Mouse (Mus musculus) kidney, embryonic 16.5 days (tissue): ENCODE results near the gene Scarb1. TPM values are rescaled to one million over a fixed set of nuclear protein-coding genes. Genes with fewer than 3 reads are reported as not detected.

Experiments
- ATAC-seq: fragments of 200-750 bp; cut with Nextera tagmentation; 2 replicates; pipeline ENCODE4 v1.8.0; 2017; ENCODE audit warnings: moderate TSS enrichment; ENCODE audit not compliant: low FRiP score, low TSS enrichment
- H3K27ac ChIP-seq: fragments of 300-500 bp; sonication (generic); 2 replicates; pipeline ENCODE4 v1.5.1; 2014; ENCODE audit warnings: low read length
- H3K27me3 ChIP-seq: fragments of 300-500 bp; sonication (generic); 2 replicates; pipeline ENCODE4 v1.6.1; 2014; ENCODE audit warnings: low read length, control low read depth, mixed read lengths; ENCODE audit not compliant: insufficient read depth
- H3K36me3 ChIP-seq: fragments of 300-500 bp; sonication (generic); 2 replicates; pipeline ENCODE4 v1.6.1; 2014; ENCODE audit warnings: low read length, control low read depth, mixed read lengths; ENCODE audit not compliant: insufficient read depth
- H3K4me1 ChIP-seq: fragments of 300-500 bp; sonication (generic); 2 replicates; pipeline ENCODE4 v1.6.1; 2014; ENCODE audit warnings: low read length, control low read depth, mixed read lengths; ENCODE audit not compliant: insufficient read depth
- H3K4me2 ChIP-seq: fragments of 300-500 bp; sonication (generic); replicated peaks from 2 replicates; pipeline ENCODE4 v1.6.1; 2014; ENCODE audit warnings: low read depth, low read length
- H3K4me3 ChIP-seq: fragments of 300-500 bp; sonication (generic); 2 replicates; pipeline ENCODE4 v1.5.1; 2014; ENCODE audit warnings: mild to moderate bottlenecking, low read length
- H3K9ac ChIP-seq: fragments of 300-500 bp; sonication (generic); replicated peaks from 2 replicates; pipeline ENCODE4 v1.6.1; 2014; ENCODE audit warnings: low read length
- H3K9me3 ChIP-seq: fragments of 300-500 bp; sonication (generic); 2 replicates; pipeline ENCODE4 v1.6.1; 2016; ENCODE audit warnings: low read length, control low read depth
- WGBS: fragments of 180-500 bp; shearing (Covaris S2); extraction: QIAGEN DNeasy Blood & Tissue Kit; methylation state at CpG from one replicate; pipeline ENCODE4 v1.1.7; 2014; 5-methylcytosine and 5-hydroxymethylcytosine counted together
- polyA plus RNA-seq: library from polyadenylated mRNA; unstranded; fragments of >200 nt; fragmentation: Nextera tagmentation; extraction: Ambion mirVana; gene quantifications from 2 replicates; pipeline ENCODE4 v1.2.1, GENCODE M21; 2015

Gene Scarb1
- polyA plus RNA-seq, 1 experiment from 2014 or later: 103 TPM

DNA sequence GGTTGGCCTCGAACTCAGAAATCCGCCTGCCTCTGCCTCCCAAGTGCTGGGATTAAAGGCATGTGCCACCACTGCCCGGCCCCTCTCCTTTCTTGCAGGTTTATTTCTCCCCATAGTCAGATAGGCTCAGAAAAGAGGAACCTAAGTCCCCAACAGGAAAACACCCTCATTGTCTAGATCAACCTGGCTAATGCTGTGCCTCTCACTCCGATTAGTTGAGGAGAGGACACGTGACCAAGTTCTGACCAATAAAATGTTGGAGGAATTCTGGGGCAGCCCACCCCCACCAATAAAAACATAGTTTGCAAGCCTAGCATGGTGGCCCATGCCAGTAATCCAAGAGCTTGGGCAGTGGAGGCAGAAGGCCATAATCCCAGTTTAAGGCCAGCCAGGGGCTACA is 11.0 kb upstream of the Scarb1 start:
- Histone ChIP-seq H3K9ac (no peak overlapping the region), H3K36me3 (no peaks in the 10 kb centered on the region), H3K4me1 (no peaks in the 10 kb centered on the region), H3K27ac (no peak overlapping the region), H3K4me3 (no peak overlapping the region), H3K27me3 (no peaks in the 10 kb centered on the region), H3K4me2 (no peak overlapping the region), H3K9me3 (peaks cover 3% of the 10 kb centered on the region)
- ATAC-seq: no peak
- WGBS: 94% methylated on average over 5 of the region's 5 CpGs

DNA sequence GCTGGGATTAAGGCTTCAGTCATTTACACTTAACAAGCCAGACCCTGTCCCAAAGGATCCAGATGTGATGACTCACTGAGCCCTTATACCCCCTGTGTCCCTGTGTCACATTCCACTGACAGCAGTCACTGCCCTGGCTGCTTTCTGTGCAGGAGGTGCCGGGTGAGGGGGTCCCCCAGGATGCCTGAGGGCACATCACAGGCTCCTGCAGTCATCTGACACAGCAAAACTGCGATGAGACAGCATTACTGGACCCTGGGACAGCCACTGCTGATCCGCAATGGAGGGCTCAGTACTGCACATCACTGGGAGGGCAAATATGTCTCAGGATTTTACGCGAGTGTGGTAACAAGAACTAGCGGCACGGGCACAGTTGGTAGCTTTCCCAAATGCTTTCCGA is 10.2 kb upstream of the Scarb1 start:
- H3K9ac ChIP-seq: no peak overlapping the region
- H3K9me3 ChIP-seq: peaks cover 3% of the 10 kb centered on the region
- H3K4me3 ChIP-seq: no peak overlapping the region
- no peaks in the 10 kb centered on the region for H3K27me3 ChIP-seq
- H3K4me1 ChIP-seq: no peaks in the 10 kb centered on the region
- no peak overlapping the region for H3K27ac ChIP-seq
- WGBS: 75% methylated on average over 8 of the region's 8 CpGs
- no peak for ATAC-seq
- H3K36me3 ChIP-seq: no peaks in the 10 kb centered on the region
- no peak overlapping the region for H3K4me2 ChIP-seq

GRCm38 (mm10) chr5:125349391-125349790 is 8.5 kb upstream of the Scarb1 start:
- peaks cover 3% of the 10 kb centered on the region for H3K9me3 ChIP-seq

GRCm38 (mm10) chr5:125348487-125348886 is 7.6 kb upstream of the Scarb1 start:
- Histone ChIP-seq H3K9me3 (peaks cover 3% of the 10 kb centered on the region), H3K36me3 (no peaks in the 10 kb centered on the region), H3K4me1 (no peaks in the 10 kb centered on the region), H3K4me3 (no peak overlapping the region), H3K27me3 (no peaks in the 10 kb centered on the region), H3K4me2 (no peak overlapping the region), H3K9ac (no peak overlapping the region), H3K27ac (no peak overlapping the region)
- WGBS: 44% methylated on average over 8 of the region's 8 CpGs
- no peak for ATAC-seq

More at GRCm38 (mm10) chr5:125349391-125349790, 8.5 kb upstream of the Scarb1 start:
- no peak overlapping the region for H3K9ac ChIP-seq
- no peaks in the 10 kb centered on the region for H3K4me1 ChIP-seq
- no peaks in the 10 kb centered on the region for H3K36me3 ChIP-seq
- no peaks in the 10 kb centered on the region for H3K27me3 ChIP-seq
- WGBS: 82% methylated on average over 3 of the region's 3 CpGs
- no peak for ATAC-seq
- H3K4me3 ChIP-seq: no peak overlapping the region
- H3K27ac ChIP-seq: no peak overlapping the region
- H3K4me2 ChIP-seq: no peak overlapping the region

- H3K27me3 ChIP-seq: no peaks in the 10 kb centered on the region
- no peak overlapping the region for H3K9ac ChIP-seq
- H3K4me2 ChIP-seq: no peak overlapping the region
- 72% methylated on average over 7 of the region's 7 CpGs for WGBS
- ATAC-seq: no peak
- no peaks in the 10 kb centered on the region for H3K36me3 ChIP-seq
- no peak overlapping the region for H3K27ac ChIP-seq
- H3K4me1 ChIP-seq: no peaks in the 10 kb centered on the region
- no peak overlapping the region for H3K4me3 ChIP-seq
- H3K9me3 ChIP-seq: peaks cover 3% of the 10 kb centered on the region
Observed at GRCm38 (mm10) chr5:125348067-125348466, 7.2 kb upstream of the Scarb1 start.

- Histone ChIP-seq H3K27me3 (no peaks in the 10 kb centered on the region), H3K36me3 (no peaks in the 10 kb centered on the region), H3K9me3 (no peaks in the 10 kb centered on the region), H3K27ac (no peak overlapping the region), H3K9ac (no peak overlapping the region), H3K4me3 (no peak overlapping the region), H3K4me1 (peaks cover 14% of the 10 kb centered on the region), H3K4me2 (no peak overlapping the region)
- WGBS: 91% methylated on average over 6 of the region's 6 CpGs
- no peak for ATAC-seq
Observed at GRCm38 (mm10) chr5:125344296-125344695, 3.4 kb upstream of the Scarb1 start.

DNA sequence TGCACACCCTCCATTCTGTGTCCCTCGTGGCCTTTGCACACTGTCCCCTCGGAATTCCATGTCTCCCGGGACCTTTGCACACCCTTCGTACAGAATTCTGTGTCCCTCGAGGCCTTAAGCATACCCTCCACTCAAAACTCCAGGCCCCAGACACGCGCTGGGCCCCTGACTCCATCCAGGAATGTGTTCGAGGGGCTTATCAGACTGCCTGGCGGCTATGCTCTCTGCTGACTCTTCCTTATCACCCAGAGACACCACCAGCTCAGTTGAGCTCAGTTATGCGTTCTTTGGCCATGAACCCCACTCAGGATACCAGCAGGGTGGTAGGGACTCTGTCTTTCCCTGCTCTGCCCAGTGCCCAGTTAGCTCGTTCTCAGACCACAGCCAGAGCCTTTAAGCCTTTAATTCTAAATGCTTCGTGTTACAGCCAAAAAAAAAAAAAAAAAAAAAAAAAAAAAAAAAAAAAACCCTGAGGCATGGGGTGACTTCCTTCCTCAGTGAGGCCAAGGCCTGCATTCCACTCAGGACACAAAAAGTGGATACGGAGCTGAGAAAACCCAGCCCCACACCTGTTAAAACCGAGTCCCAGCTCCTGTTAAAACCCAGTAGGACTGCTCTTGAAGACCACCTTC is 681 bp upstream of the Scarb1 start:
- H3K9ac ChIP-seq: peak overlapping the region; percentile 80; the same call in 1 of the 2 replicates
- WGBS: 51% methylated on average over 14 of the region's 14 CpGs
- no peak overlapping the region for H3K27ac ChIP-seq
- H3K9me3 ChIP-seq: no peaks in the 10 kb centered on the region
- H3K4me3 ChIP-seq: peak overlapping the region; percentile 67
- peaks cover 28% of the 10 kb centered on the region for H3K4me1 ChIP-seq
- no peaks in the 10 kb centered on the region for H3K36me3 ChIP-seq
- 0 out of 2 replicates have a peak, but pooled peaks have one; percentile 6 for ATAC-seq
- H3K27me3 ChIP-seq: no peaks in the 10 kb centered on the region
- H3K4me2 ChIP-seq: peak overlapping the region; percentile 95

- Histone ChIP-seq H3K9me3 (no peaks in the 10 kb centered on the region), H3K9ac (peak overlapping the region; percentile 80), H3K36me3 (no peaks in the 10 kb centered on the region), H3K4me2 (peak overlapping the region; percentile 95), H3K27me3 (no peaks in the 10 kb centered on the region), H3K4me1 (peaks cover 29% of the 10 kb centered on the region), H3K27ac (peak overlapping the region; percentile 65), H3K4me3 (peak overlapping the region; percentile 67)
- WGBS: 2% methylated on average over 25 of the region's 25 CpGs
- ATAC-seq: peak; percentile 10
Observed at GRCm38 (mm10) chr5:125339851-125340531, 903 bp downstream of the Scarb1 start.

- Histone ChIP-seq H3K27ac (peak overlapping the region; percentile 65), H3K4me3 (peak overlapping the region; percentile 67), H3K27me3 (no peaks in the 10 kb centered on the region), H3K36me3 (no peaks in the 10 kb centered on the region), H3K4me1 (peaks cover 29% of the 10 kb centered on the region), H3K9ac (peak overlapping the region; percentile 80), H3K9me3 (no peaks in the 10 kb centered on the region), H3K4me2 (peak overlapping the region; percentile 95)
- no peak; the same call in 1 of the 2 replicates for ATAC-seq
- 6% methylated on average over 18 of the region's 18 CpGs for whole genome bisulfite sequencing
Observed at GRCm38 (mm10) chr5:125339108-125339751, 1.7 kb downstream of the Scarb1 start.

- Histone ChIP-seq H3K4me3 (no peak overlapping the region), H3K9me3 (no peaks in the 10 kb centered on the region), H3K27ac (no peak overlapping the region), H3K27me3 (no peaks in the 10 kb centered on the region), H3K36me3 (no peaks in the 10 kb centered on the region), H3K4me1 (peaks cover 31% of the 10 kb centered on the region), H3K9ac (no peak overlapping the region), H3K4me2 (no peak overlapping the region)
- WGBS: 85% methylated on average over 7 of the region's 7 CpGs
- ATAC-seq: no peak
Observed at GRCm38 (mm10) chr5:125337526-125337925, 3.4 kb downstream of the Scarb1 start.
